Mouse (Mus musculus) bone marrow macrophage, adult 2 months (primary cell): ENCODE measurements at regions not wholly inside any gene's neighbourhood (a gene's known extent, or its start where the extent isn't known, plus 50 kb on each side); places are given as distances from the start of the nearest gene placed in this dataset.
"Not testable (repeated sequence)": the region's sequence is repeated elsewhere in the genome, so short reads cannot be mapped to it uniquely, and the experiment has no call there.

Experiments used
- CTCF ChIP-seq: IDR thresholded peaks from 2 replicates; pipeline ENCODE4 v1.5.1; 2012; ENCODE audit warnings: low read depth, mild to moderate bottlenecking, low read length, moderate library complexity
- POLR2A ChIP-seq: IDR thresholded peaks from 2 replicates; pipeline ENCODE4 v1.6.1; 2012; ENCODE audit warnings: mild to moderate bottlenecking, low read depth, low read length, borderline replicate concordance

- TF ChIP-seq POLR2A, CTCF: not testable (repeated sequence)
Observed at GRCm38 (mm10) chr14:53209258-53209657, 713.7 kb upstream of the Olfr1507 start.
